Mouse (Mus musculus) thymus, adult 2 months (tissue): ENCODE data around the gene Gm47996.

ENCODE experiments used
- CTCF ChIP-seq: fragments of 200-500 bp; IDR thresholded peaks from 2 replicates; pipeline ENCODE4 v1.5.1; 2012; ENCODE audit warnings: mild to moderate bottlenecking, control low read depth, low read length, moderate library complexity, borderline replicate concordance; ENCODE audit not compliant: control insufficient read depth, poor library complexity, insufficient read depth; ENCODE audit errors: extremely low read depth
- POLR2A ChIP-seq: fragments of 200-500 bp; IDR thresholded peaks from 2 replicates; pipeline ENCODE4 v1.6.1; 2012; ENCODE audit warnings: mild to moderate bottlenecking, low read length, control low read depth, moderate library complexity; ENCODE audit not compliant: control insufficient read depth, poor library complexity, insufficient read depth; ENCODE audit errors: extremely low read depth

DNA sequence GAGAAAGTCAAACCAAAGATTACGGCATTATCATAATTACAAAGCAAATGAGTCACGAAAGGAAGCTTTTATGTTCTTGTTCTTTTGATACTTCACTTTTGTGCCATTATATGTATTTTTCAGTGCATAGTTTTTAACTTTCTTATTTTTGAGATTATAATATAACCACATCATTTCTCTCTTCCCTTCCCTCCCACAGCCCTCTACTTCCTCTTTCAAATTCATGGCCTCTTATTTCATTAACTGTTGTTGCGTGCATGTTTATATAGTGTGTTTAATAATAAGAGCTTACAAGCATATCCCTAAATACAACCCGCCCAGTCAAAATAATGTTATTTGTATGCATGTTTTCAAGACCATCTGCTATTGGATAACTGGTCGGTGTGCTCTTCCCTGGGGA is 9.1 kb downstream of the Gm47996 start:
- TF ChIP-seq CTCF (no peak), POLR2A (no peak)
